Mouse (Mus musculus): ENCODE results near the gene Adgrv1.

Adgrv1 gene

GRCm38 (mm10) chr13:81239427-81239826 is 393.5 kb downstream of the Adgrv1 start:
- DNase-seq (ENCODE audit: low spot score in 2 of 2) = no peak

DNA sequence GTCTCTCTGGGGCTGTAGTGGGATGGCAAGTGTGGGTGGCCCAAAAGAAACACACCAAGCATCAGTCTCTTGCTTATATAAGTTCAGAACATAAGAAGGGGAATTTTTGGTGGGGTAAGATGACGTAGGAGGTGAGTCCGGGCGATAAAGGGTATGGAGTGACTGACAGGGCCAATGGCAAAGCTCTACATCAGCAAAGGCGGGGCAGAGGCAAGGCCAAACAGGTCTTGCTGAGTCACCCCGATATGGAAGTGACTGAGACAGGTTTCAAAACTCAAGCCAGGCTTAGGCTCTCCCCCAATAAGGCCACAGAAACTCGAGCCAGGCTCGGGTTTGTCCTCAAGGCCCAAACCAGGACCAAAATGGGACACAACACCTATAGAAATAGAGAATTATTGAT is 394.1 kb downstream of the Adgrv1 start:
- no peak for DNase-seq (ENCODE audit: low spot score in 2 of 2)

DNA sequence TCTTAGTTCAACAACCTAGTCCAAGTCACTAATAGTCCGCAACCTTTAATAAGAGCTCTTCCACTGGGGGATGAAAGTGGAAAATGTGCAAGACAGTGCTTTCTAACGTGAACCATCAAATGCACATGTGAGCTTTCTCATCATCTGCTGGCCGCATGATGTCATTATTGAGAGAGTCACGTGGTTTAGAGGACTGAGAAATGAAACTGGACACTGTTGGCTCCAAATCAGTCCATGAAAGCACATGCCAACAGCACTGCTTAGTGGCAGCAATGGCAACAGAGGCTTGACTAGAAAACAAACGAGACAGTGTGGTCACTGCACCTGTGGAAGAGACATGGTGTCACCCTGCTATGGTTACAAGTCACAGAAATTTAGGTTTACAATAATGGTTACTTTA is 395.0 kb downstream of the Adgrv1 start:
- DNase-seq (ENCODE audit: low spot score in 2 of 2) = no peak

GRCm38 (mm10) chr13:81236758-81237395 is 396.1 kb downstream of the Adgrv1 start:
- no peak for DNase-seq (ENCODE audit: low spot score in 2 of 2)

DNA sequence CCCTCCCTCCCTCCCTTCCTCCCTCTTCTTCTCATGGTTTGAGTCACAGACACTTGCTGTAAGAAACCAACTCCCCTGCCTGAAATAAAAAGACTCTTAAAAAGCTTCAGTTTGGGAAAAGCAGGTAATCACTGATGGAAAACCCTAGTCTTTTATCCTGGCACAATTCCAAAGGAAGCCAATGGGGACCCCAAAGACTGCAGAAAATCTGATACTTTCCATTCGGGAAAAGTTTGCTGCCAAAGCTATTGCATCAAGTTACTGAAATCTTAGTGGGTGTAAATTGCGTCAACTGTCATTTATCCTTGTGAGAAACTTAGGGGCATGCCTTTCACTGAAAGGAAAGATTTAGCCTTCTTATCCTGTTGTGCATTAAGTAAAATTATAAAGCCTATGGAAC is 398.9 kb downstream of the Adgrv1 start:
- DNase-seq (ENCODE audit: low spot score in 2 of 2) = no peak

DNA sequence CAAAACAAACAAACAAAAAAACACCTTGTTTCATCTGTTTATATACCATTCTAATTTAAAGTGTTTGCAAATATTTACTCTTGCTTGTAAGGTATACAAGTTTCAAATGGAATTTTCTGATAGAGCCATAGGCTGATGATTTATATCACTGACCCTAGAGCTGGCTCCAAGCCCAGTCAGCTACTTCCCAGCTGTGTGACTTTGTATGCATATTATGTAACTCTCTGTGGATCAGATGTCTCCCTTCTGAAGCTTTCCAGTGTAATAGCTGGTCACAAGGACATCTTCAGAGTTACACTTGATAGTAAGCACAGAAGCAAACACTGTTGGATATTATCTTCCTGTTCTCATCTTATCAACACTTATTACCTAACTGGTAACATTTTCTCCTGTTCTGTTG is 400.1 kb downstream of the Adgrv1 start:
- no peak for DNase-seq (ENCODE audit: low spot score in 2 of 2)

DNA sequence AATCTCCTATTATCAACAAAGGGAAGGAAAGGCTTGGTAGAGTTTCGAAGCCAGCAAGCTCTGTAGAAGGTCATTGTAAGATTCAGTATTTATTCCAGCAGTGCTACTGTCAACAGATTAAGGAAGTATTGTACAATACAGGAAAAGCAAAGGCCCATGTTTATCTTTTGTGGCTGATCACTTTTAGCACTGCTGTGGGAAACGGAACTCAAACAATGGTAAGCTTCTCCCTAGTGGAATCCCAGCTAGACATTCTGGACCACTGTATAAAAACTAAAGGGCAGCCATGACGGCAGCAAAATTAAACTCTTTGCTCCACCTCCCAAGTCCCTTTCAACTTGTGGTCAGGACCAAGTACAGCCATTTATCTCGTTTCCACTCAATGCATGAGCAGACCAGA is 402.8 kb downstream of the Adgrv1 start:
- no peak for DNase-seq (ENCODE audit: low spot score in 2 of 2)

GRCm38 (mm10) chr13:81223768-81224167 is 409.2 kb downstream of the Adgrv1 start:
- no peak for DNase-seq (ENCODE audit: low spot score in 2 of 2)

GRCm38 (mm10) chr13:81222377-81222776 is 410.6 kb downstream of the Adgrv1 start:
- DNase-seq (ENCODE audit: low spot score in 2 of 2) = no peak

- no peak for DNase-seq (ENCODE audit: low spot score in 2 of 2)
Measured at GRCm38 (mm10) chr13:81211436-81211835, 421.5 kb downstream of the Adgrv1 start.

GRCm38 (mm10) chr13:81210516-81210915 is 422.4 kb downstream of the Adgrv1 start:
- DNase-seq (ENCODE audit: low spot score in 2 of 2) = no peak

GRCm38 (mm10) chr13:81209815-81210214 is 423.1 kb downstream of the Adgrv1 start:
- no peak for DNase-seq (ENCODE audit: low spot score in 2 of 2)

- no peak for DNase-seq (ENCODE audit: low spot score in 2 of 2)
Measured at GRCm38 (mm10) chr13:81208106-81208613, 424.8 kb downstream of the Adgrv1 start.

DNA sequence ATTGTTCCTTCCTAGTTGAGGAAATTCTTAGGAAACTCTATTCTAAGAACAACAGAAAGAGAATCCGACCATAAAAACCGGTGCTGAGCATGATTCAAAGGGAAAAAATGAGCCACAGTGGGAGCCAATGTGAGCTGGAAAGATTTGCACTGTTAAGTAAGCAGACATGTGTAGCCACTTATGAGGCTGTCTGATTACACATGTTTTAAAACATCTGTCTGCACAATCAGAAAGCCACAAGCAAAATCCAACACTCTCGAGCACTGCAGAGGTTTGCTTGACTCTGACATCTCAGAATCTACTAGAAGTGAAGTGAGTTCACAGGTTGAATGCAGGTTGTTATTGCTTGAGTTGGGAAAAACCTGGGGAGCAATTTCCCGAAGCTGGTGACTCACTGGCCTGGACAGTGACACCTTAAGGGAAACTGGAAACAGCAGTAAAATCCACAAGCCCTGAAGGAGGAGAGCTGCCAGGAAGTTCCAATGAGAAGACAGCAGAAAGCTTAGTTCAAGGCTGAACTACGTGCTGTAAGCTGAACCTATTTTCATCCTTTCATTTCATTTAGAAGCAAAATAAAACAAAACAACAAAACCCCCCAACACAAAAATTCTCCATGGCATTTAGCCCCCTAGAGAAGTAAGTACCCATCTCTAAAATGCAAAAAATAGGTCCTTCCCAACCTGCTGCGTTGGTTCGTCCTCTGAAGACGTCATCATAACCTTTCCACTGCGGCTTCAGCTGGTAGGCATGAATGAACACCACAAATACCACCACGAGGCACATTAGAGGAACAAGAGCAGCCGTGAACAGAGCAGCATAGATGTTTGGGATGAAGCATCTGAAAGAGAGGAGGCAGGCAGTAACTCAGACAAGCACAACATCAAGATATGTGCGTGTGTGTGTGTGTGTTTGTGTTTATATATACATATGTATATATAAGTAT is 450.7 kb downstream of the Adgrv1 start:
- DNase-seq (ENCODE audit: low spot score in 2 of 2) = no peak

- DNase-seq (ENCODE audit: low spot score in 2 of 2) = no peak
Measured at GRCm38 (mm10) chr13:81181459-81181858, 451.5 kb downstream of the Adgrv1 start.

DNA sequence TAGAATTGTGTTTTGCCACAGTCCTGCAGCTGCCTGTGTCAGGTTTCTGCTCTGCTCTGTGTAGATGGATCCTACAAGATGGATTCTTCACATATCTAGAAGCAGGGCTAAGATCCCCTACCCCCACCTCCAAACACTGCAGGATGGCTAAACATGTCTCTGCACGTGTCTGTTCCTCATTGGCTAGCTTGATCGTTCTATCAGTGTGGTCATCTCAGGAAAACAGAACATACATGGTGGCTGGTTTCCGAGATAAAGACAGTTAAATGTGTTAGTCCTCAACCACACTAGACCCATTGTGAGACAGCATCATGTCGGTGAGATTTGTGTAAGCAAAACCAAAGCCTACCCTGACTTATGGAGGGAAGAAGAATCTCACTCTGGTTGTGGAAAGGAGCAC is 456.1 kb downstream of the Adgrv1 start:
- DNase-seq (ENCODE audit: low spot score in 2 of 2) = no peak

DNA sequence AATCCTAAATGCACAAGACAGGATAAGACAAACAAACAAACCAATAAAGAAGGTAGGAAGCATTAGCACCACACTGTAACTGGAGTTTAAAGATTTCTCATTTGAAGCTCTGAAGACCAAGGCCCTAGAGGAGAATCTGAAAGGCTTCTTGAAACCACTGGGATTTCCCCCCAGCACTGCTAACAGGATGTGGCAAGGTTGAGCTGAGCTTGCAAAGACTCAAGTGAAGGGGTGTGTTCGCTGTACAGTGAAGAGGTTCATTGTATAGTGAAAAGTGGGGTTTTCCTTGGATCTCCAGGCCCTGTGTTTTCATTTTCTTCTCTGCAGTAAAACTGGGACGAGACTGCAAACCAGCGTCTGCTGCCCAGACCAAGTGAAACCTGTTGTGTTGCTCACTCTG is 456.9 kb downstream of the Adgrv1 start:
- no peak for DNase-seq (ENCODE audit: low spot score in 2 of 2)

- no peak for DNase-seq (ENCODE audit: low spot score in 2 of 2)
Measured at GRCm38 (mm10) chr13:81171115-81171514, 461.8 kb downstream of the Adgrv1 start.

GRCm38 (mm10) chr13:81167450-81167849 is 465.5 kb downstream of the Adgrv1 start:
- no peak for DNase-seq (ENCODE audit: low spot score in 2 of 2)

- DNase-seq (ENCODE audit: low spot score in 2 of 2) = no peak
Measured at GRCm38 (mm10) chr13:81159808-81160207, 473.1 kb downstream of the Adgrv1 start.

- DNase-seq (ENCODE audit: low spot score in 2 of 2) = peak; percentile 8 to 25
Measured at GRCm38 (mm10) chr13:81155322-81155721, 477.6 kb downstream of the Adgrv1 start.

GRCm38 (mm10) chr13:81144434-81144833 is 488.5 kb downstream of the Adgrv1 start:
- no peak for DNase-seq (ENCODE audit: low spot score in 2 of 2)
